Mouse (Mus musculus) limb, embryonic 10.5 days (tissue): ENCODE data around the gene Ramp2. TPM values are rescaled to one million over a fixed set of nuclear protein-coding genes. Genes with fewer than 3 reads are reported as not detected.

Experiments
- DNase-seq: peaks from one replicate; pipeline ENCODE4 v3.0.0-alpha.2; 2017; ENCODE audit warnings: low spot score
- H3K27ac ChIP-seq: fragments of 300-500 bp; sonication (generic); 2 replicates; pipeline ENCODE4 v1.5.1; 2016; ENCODE audit warnings: mild to moderate bottlenecking
- H3K27me3 ChIP-seq: fragments of 300-500 bp; sonication (generic); 2 replicates; pipeline ENCODE4 v1.6.1; 2016; ENCODE audit warnings: low read depth, mild to moderate bottlenecking; ENCODE audit not compliant: poor library complexity, severe bottlenecking
- H3K36me3 ChIP-seq: fragments of 300-500 bp; sonication (generic); 2 replicates; pipeline ENCODE4 v1.6.1; 2016; ENCODE audit warnings: mild to moderate bottlenecking, moderate library complexity
- H3K4me1 ChIP-seq: fragments of 300-500 bp; sonication (generic); 2 replicates; pipeline ENCODE4 v1.6.1; 2016
- H3K4me3 ChIP-seq: fragments of 300-500 bp; sonication (generic); 2 replicates; pipeline ENCODE4 v1.5.1; 2016; ENCODE audit warnings: mild to moderate bottlenecking, moderate library complexity
- H3K9me3 ChIP-seq: fragments of 300-500 bp; sonication (generic); replicated peaks from 2 replicates; pipeline ENCODE4 v1.6.1; 2016; ENCODE audit warnings: mild to moderate bottlenecking
- WGBS: fragments of 180-500 bp; shearing (Covaris S2); methylation state at CpG from one replicate; pipeline ENCODE4 v1.1.7; 2016; 5-methylcytosine and 5-hydroxymethylcytosine counted together
- polyA plus RNA-seq: library from polyadenylated mRNA; unstranded; fragments of >200 nt; fragmentation: Nextera tagmentation; extraction: Ambion mirVana; gene quantifications from 2 replicates; pipeline ENCODE4 v1.2.1, GENCODE M21; 2016

Gene Ramp2
- polyA plus RNA-seq, 1 experiment from 2014 or later = 61.5 TPM

DNA sequence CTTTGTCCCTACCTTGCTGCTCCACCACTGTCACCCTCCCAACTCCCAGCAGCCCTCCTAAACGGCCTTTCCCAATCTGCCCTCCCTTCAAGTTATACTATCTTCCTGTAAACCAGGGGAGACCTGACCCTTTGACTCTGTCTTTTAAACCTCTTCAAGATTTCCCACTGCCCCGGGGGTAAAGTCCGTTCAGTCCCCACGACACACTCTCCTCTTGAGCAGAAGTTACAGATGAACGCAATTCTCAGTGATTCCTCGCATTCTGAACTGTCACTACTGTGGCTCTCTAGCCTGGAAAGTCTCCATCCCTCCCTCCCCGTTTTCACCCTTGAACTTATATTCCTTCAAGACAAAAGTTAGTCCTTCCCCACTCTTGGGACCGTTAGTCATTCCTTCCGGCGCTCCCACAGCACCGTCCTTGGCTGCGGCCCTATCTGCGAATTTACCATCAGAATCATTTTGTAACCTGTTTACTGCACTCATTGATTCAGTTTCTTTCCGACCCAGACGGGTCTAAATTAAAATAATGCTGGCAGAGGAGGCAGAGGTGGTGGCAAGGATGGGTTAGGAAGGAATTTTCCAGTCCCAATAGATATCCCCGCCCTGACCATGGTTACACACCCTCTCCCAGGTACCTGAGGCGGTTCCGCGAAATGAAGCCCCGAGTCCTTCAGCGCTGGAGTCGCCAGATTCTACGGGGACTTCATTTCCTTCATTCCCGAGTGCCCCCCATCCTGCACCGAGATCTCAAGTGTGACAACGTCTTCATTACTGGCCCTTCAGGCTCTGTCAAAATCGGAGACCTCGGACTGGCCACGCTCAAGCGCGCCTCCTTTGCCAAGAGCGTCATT lies 17.5 kb downstream of the Ramp2 start:
- peaks cover 9% of the 10 kb centered on the region for H3K36me3 ChIP-seq
- WGBS = 3% methylated on average over 32 of the region's 32 CpGs
- H3K27ac ChIP-seq = no peak overlapping the region
- no peaks in the 10 kb centered on the region for H3K9me3 ChIP-seq
- peaks cover 67% of the 10 kb centered on the region for H3K4me1 ChIP-seq
- DNase-seq = peak; percentile 42
- H3K27me3 ChIP-seq = peaks cover 78% of the 10 kb centered on the region
- peak overlapping the region; percentile 3; the same call in 1 of the 2 replicates for H3K4me3 ChIP-seq

DNA sequence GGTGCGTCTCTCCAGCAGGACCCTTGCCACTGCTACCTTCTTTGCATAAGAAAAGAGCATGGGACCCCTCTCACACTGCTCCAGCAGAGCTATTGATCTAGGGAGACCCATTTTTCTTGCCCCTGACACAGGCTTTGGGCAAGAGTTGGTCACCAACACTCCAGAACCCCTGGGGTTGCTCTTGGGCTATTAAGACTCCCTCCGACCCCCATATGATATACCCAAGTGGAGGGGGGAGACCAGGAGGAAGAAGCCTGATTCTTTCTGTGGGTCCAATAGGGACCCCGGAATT lies 18.1 kb downstream of the Ramp2 start:
- peak; percentile 39 for DNase-seq
- H3K27ac ChIP-seq = no peak overlapping the region
- peaks cover 62% of the 10 kb centered on the region for H3K4me1 ChIP-seq
- H3K27me3 ChIP-seq = peaks cover 84% of the 10 kb centered on the region
- H3K36me3 ChIP-seq = peaks cover 6% of the 10 kb centered on the region; the same call in 1 of the 2 replicates
- no peaks in the 10 kb centered on the region for H3K9me3 ChIP-seq
- WGBS = 13% methylated on average over 3 of the region's 3 CpGs
- 0 out of 2 replicates have a peak overlapping the region, but pooled peaks have one; percentile 3 for H3K4me3 ChIP-seq

DNA sequence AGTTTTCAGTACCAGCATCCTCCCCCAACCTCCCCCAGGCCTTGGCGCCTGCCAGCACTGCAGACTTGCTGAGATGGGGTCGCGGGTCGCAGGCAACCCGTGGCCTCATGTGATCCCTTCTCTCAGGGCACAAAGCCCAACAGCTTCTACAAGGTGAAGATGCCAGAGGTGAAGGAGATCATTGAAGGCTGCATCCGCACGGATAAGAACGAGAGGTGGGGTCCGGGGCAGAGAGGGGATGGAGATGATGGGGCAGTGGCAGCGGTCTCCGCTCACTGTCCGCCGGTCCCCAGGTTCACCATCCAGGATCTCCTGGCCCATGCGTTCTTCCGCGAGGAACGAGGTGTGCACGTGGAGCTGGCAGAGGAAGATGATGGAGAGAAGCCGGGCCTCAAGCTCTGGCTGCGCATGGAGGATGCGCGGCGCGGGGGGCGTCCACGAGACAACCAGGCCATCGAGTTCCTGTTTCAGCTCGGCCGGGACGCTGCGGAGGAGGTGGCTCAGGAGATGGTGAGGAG lies 19.2 kb downstream of the Ramp2 start:
- under 1% methylated on average over 31 of the region's 31 CpGs for WGBS
- Histone ChIP-seq H3K27me3 (peaks cover 89% of the 10 kb centered on the region), H3K9me3 (no peaks in the 10 kb centered on the region), H3K4me1 (peaks cover 60% of the 10 kb centered on the region), H3K4me3 (peak overlapping the region; percentile 52), H3K27ac (peak overlapping the region; percentile 63; the same call in 1 of the 2 replicates), H3K36me3 (no peaks in the 10 kb centered on the region)
- peak; percentile 63 for DNase-seq

DNA sequence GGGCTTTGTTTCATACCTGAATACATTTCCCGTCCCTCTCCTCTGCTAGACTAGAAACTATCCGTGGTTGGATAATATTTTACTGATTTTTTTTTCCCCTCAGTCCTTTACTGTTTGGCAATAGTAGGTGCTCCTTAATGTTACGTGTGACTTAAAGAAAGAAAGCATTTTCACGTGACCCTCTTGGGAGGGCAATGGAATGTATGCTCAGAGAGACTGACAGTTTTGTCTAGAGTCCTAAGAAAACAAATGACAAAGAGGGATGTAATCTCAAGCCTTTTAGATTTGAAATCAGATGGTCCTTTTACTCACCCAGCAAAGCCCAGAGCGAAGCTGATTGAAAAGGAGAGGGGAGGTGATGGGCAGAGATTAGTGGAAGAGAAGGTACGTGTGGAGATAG lies 20.1 kb downstream of the Ramp2 start:
- H3K27ac ChIP-seq = no peak overlapping the region
- H3K9me3 ChIP-seq = no peaks in the 10 kb centered on the region
- DNase-seq = no peak
- H3K4me1 ChIP-seq = peaks cover 51% of the 10 kb centered on the region
- no peaks in the 10 kb centered on the region for H3K36me3 ChIP-seq
- 31% methylated on average over 6 of the region's 6 CpGs for WGBS
- no peak overlapping the region for H3K4me3 ChIP-seq
- H3K27me3 ChIP-seq = peaks cover 85% of the 10 kb centered on the region

DNA sequence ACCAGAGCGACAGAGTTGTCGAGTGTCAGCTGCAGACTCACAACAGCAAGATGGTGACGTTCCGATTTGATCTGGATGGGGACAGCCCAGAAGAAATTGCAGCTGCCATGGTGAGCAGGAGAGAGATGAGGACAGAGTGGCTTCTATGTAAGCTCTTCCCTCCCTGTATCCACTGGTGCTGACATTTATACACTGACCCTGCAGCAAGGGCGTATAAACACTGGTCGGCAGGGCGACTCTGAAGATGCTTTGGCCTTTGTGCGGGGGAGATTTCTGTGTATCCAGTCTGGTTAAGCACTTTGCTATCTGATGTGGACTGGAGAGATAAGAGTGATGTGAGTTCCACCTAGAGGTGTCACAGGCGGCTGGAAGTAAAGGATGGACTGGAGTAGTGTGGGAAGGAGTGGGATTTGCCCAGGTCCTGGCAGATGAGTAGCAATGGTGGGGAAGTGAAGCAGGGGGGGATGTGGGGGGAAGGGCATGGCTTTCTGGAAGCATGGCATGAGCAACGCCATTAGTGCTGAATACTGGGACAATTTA lies 23.8 kb downstream of the Ramp2 start:
- H3K27ac ChIP-seq = no peak overlapping the region
- no peak overlapping the region for H3K4me3 ChIP-seq
- WGBS = 13% methylated on average over 10 of the region's 10 CpGs
- peaks cover 54% of the 10 kb centered on the region for H3K27me3 ChIP-seq
- DNase-seq = no peak
- H3K4me1 ChIP-seq = peaks cover 19% of the 10 kb centered on the region
- H3K36me3 ChIP-seq = no peaks in the 10 kb centered on the region
- H3K9me3 ChIP-seq = no peaks in the 10 kb centered on the region

DNA sequence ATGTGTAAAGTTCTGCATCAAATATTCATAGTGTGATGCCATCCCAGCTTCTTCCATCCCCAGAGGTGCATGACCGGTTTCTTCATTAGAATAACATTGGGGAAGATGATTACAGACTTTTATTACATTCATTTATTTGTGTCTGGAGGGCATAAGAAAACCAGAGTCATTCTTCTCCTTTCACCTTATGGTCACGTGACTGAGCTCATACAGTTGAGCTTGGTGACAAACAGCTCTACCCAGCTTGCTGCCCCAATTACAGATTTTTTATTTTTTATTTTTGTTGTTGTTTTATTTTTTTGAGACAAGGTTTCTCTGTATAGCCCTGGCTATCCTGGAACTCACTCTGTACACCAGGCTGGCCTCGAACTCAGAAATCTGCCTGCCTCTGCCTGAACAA lies 26.6 kb downstream of the Ramp2 start:
- WGBS = 93% methylated on average over 3 of the region's 3 CpGs
- no peak for DNase-seq
- no peak overlapping the region for H3K4me3 ChIP-seq
- H3K27me3 ChIP-seq = peaks cover 48% of the 10 kb centered on the region
- H3K36me3 ChIP-seq = peaks cover 16% of the 10 kb centered on the region
- no peak overlapping the region for H3K27ac ChIP-seq
- peaks cover 32% of the 10 kb centered on the region for H3K4me1 ChIP-seq
- no peaks in the 10 kb centered on the region for H3K9me3 ChIP-seq

DNA sequence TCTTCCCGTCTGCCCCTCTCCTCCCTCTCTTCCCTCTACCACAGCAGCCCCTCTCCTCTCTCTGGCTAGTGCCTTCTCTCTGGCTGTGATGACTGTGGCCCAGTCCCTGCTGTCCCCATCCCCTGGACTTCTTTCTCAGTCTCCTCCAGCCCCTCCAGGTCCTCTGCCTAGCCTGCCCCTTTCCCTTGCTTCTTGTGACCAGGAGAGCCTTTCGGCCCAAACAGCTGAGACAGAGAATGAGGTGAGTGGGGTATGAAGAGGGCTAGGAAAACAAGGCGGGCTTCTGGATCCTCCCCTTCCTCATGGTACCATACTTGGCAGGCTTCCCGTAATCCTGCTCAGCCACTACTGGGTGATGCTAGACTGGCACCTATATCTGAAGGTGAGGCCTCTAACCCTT lies 29.5 kb downstream of the Ramp2 start:
- no peak for DNase-seq
- H3K27me3 ChIP-seq = peaks cover 38% of the 10 kb centered on the region
- WGBS = 68% methylated on average over 4 of the region's 4 CpGs
- peaks cover 17% of the 10 kb centered on the region for H3K36me3 ChIP-seq
- no peak overlapping the region for H3K4me3 ChIP-seq
- H3K9me3 ChIP-seq = no peaks in the 10 kb centered on the region
- H3K27ac ChIP-seq = no peak overlapping the region
- H3K4me1 ChIP-seq = peaks cover 40% of the 10 kb centered on the region

DNA sequence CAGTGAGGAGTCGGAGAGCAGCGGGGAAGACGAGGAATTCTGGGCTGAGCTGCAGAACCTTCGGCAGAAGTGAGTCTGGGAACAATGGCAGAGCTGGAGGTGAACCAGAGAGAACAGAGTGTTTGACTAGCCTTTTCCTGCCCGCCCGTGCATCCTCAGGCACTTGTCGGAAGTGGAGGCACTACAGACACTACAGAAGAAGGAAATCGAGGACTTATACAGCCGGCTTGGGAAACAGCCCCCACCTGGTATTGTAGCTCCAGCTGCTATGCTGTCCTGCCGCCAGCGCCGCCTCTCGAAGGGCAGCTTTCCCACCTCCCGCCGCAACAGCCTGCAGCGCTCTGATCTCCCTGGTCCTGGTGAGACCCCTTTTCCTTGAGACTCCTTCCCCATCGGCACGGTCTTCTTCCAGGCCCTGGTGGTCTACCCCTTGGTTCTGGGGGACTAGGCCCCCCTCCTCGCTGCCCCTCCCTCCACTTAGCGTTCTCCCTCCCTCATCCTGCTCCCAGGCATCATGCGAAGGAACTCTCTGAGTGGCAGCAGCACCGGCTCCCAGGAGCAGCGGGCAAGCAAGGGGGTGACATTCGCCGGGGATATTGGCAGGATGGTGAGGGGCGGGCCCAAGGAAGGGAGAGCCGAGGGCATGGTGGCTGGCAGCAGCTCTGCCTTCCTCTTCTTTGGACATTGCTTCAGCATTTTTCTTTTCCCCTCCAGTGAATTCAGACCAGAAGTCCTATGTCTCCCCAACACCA lies 30.7 kb downstream of the Ramp2 start:
- Histone ChIP-seq H3K27ac (peak overlapping the region; percentile 26; the same call in 1 of the 2 replicates), H3K27me3 (peaks cover 47% of the 10 kb centered on the region)
- WGBS = 30% methylated on average over 27 of the region's 27 CpGs

DNA sequence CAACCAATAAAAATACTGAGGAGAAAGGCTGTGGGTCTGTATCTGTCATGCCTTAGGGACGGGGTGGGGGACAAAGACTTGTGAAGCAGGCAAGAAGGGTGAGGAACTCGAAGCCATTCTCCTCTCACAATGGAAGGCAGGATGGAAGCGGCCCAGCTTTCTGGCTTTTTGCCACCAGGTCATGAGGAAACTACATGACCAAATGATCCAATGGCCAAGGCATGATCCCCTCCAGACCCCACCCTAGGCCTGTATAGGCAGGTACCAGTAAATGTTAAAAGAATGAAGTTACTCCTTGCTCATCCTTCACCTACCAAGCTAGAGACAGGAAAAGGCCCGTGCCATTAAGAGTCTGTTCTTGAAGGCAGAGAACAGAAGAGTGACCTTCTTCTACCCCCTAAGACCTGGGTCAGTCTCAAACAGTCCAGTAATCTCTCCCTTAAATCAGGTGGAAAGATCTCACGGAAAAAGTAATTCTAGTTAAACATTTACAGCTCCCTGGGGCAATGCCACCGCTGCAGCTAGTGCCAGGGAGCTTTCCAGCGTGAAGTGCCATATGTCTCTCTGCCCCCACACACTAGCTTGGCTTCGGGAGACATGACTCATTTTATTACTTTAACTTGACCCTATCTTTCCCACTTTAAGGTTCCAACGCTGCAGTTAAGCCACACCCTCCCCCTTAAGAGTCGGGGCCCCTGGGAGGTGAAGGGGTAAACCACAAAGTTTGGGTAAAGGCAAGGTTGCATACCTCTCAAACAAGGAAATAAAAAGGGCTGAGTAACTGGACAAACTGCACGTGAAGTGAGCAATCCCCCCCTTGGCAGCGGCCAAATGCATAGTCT lies 31.8 kb downstream of the Ramp2 start:
- H3K4me3 ChIP-seq = peak overlapping the region; percentile 87
- peaks cover 47% of the 10 kb centered on the region for H3K27me3 ChIP-seq
- no peaks in the 10 kb centered on the region for H3K9me3 ChIP-seq
- peaks cover 40% of the 10 kb centered on the region for H3K4me1 ChIP-seq
- 72% methylated on average over 12 of the region's 12 CpGs for WGBS
- DNase-seq = no peak
- peaks cover 17% of the 10 kb centered on the region for H3K36me3 ChIP-seq
- peak overlapping the region; percentile 86; the same call in 1 of the 2 replicates for H3K27ac ChIP-seq

More for the DNA sequence above, 30.7 kb downstream of the Ramp2 start:
- H3K4me1 ChIP-seq = peaks cover 40% of the 10 kb centered on the region
- peaks cover 17% of the 10 kb centered on the region for H3K36me3 ChIP-seq
- no peaks in the 10 kb centered on the region for H3K9me3 ChIP-seq
- H3K4me3 ChIP-seq = peak overlapping the region; percentile 18
- no peak for DNase-seq

DNA sequence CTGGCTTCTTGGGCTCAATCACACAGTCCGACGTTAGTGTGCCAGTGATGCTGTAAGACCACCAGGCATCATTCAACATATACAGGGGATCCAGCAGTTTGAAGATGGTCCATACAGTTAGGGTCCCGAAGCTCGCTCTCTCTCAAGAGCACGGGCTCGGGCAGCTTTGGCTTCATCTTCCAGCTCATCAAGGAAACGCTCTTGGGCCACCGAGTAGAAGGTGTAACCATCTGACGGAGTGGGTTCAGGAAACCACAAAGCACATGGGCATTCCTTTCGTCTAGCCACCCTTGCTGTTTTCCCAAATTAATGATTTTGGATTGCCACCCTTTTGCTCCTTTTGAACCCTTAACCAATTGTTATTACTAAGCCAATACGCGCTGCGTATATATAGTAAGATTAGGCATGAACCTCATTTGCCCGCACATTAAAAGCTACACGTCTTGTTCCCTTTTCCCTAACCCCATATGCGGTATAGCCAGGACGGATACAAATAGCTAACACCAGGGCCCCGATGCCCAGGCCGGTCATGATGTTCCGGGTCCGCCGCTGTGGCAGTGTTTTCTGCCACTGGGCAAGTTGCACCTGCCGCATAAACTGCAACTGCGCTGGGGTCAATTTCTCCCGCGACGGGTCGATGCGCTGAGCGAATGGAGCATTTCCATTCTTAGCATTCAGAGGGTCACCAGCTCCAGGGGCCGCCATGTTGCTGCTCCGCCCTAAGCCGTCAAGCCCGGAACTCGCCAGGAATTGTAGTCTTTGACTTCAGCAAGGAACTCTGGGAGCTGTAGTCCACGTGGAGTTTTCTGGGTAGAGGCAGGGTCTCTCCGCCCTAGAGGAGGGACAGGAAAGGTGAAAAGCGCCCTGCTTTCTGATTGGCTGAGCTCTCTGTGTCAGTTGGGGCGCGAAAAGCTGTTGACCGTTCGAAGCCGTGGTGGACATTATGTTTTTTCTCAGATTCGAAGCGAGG lies 32.7 kb downstream of the Ramp2 start, which contains the start of the genes Cntd1 and Coa3:
Gene Cntd1, plus strand, starts transcription at position 790 of the 970 bp plus-strand sequence.
Gene Coa3, minus strand, starts transcription at position 892 of the 970 bp plus-strand sequence.
- H3K9me3 ChIP-seq = no peaks in the 10 kb centered on the region
- peak within 1 kb of the TSS; percentile 87 for H3K4me3 ChIP-seq
- peaks cover 17% of the 10 kb centered on the region for H3K36me3 ChIP-seq
- peak; percentile 86 for DNase-seq
- 11% methylated on average over 45 of the region's 45 CpGs for WGBS
- H3K4me1 ChIP-seq = peaks cover 40% of the 10 kb centered on the region
- peak within 1 kb of the TSS; percentile 86 for H3K27ac ChIP-seq
- H3K27me3 ChIP-seq = peaks cover 45% of the 10 kb centered on the region

DNA sequence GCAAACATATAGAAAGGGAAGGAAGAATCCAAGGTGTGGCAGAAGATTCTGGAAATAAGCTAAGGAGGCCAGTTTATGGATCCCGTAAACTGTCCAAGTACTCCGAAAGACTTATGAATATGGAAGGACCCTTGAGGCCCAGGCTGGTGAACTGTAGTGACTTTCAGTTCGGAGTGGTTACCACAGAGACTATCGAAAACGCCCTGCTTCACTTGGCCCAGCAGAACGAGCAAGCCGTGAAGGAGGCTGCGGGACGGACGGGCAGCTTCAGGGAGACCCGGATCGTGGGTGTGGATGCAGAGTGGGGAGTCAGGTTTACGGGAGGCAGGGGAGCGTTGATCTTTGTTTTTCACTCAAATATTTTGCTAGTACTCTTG lies 33.4 kb downstream of the Ramp2 start:
- Histone ChIP-seq H3K4me3 (peak overlapping the region; percentile 87), H3K36me3 (peaks cover 17% of the 10 kb centered on the region), H3K27ac (peak overlapping the region; percentile 86), H3K9me3 (no peaks in the 10 kb centered on the region), H3K27me3 (peaks cover 41% of the 10 kb centered on the region), H3K4me1 (peaks cover 40% of the 10 kb centered on the region)
- WGBS = 62% methylated on average over 14 of the region's 14 CpGs
- DNase-seq = no peak
